Mouse (Mus musculus) lung, embryonic 16.5 days (tissue): ENCODE measurements around the gene Igdcc4. TPM values are rescaled to one million over a fixed set of nuclear protein-coding genes. Genes with fewer than 3 reads are reported as not detected.

ENCODE experiments used
- ATAC-seq: fragments of 200-750 bp; cut with Nextera tagmentation; 2 replicates; pipeline ENCODE4 v1.8.0; 2017; ENCODE audit warnings: low read depth, mild to moderate bottlenecking, moderate library complexity
- H3K27ac ChIP-seq: fragments of 300-500 bp; sonication (generic); 2 replicates; pipeline ENCODE4 v1.5.1; 2014; ENCODE audit warnings: mild to moderate bottlenecking, control low read depth, low read length
- H3K27me3 ChIP-seq: fragments of 300-500 bp; sonication (generic); 2 replicates; pipeline ENCODE4 v1.6.1; 2014; ENCODE audit warnings: low read depth, low read length, mixed read lengths; ENCODE audit not compliant: control insufficient read depth, insufficient read depth
- H3K36me3 ChIP-seq: fragments of 300-500 bp; sonication (generic); 2 replicates; pipeline ENCODE4 v1.6.1; 2014; ENCODE audit warnings: low read length; ENCODE audit not compliant: control insufficient read depth, insufficient read depth
- H3K4me1 ChIP-seq: fragments of 300-500 bp; sonication (generic); replicated peaks from 2 replicates; pipeline ENCODE4 v1.6.1; 2014; ENCODE audit warnings: low read length, mixed read lengths; ENCODE audit not compliant: control insufficient read depth, insufficient read depth
- H3K4me2 ChIP-seq: fragments of 300-500 bp; sonication (generic); 2 replicates; pipeline ENCODE4 v1.6.1; 2014; ENCODE audit warnings: low read depth, low read length, control low read depth
- H3K4me3 ChIP-seq: fragments of 300-500 bp; sonication (generic); 2 replicates; pipeline ENCODE4 v1.5.1; 2014; ENCODE audit warnings: mild to moderate bottlenecking, low read length, control low read depth
- H3K9ac ChIP-seq: fragments of 300-500 bp; sonication (generic); 2 replicates; pipeline ENCODE4 v1.6.1; 2014; ENCODE audit warnings: low read length, control low read depth
- H3K9me3 ChIP-seq: fragments of 300-500 bp; sonication (generic); 2 replicates; pipeline ENCODE4 v1.6.1; 2016; ENCODE audit warnings: low read length; ENCODE audit not compliant: control insufficient read depth
- WGBS: fragments of 180-500 bp; shearing (Covaris S2); extraction: QIAGEN DNeasy Blood & Tissue Kit; methylation state at CpG from one replicate; pipeline ENCODE4 v1.1.7; 2014; 5-methylcytosine and 5-hydroxymethylcytosine counted together
- polyA plus RNA-seq: library from polyadenylated mRNA; unstranded; fragments of >200 nt; fragmentation: Nextera tagmentation; extraction: Ambion mirVana; gene quantifications from 2 replicates; pipeline ENCODE4 v1.2.1, GENCODE M21; 2015

Igdcc4 gene
- polyA plus RNA-seq, 1 experiment from 2014 or later: 11.3 TPM

GRCm38 (mm10) chr9:65107893-65108292 is 6.6 kb downstream of the Igdcc4 start:
- H3K9ac ChIP-seq: no peak overlapping the region
- no peak overlapping the region for H3K4me3 ChIP-seq
- H3K27me3 ChIP-seq: no peaks in the 10 kb centered on the region
- no peak overlapping the region for H3K27ac ChIP-seq
- no peak overlapping the region for H3K4me2 ChIP-seq
- ATAC-seq: no peak
- WGBS: 58% methylated on average over 1 of the region's 1 CpGs
- no peaks in the 10 kb centered on the region for H3K36me3 ChIP-seq
- peaks cover 17% of the 10 kb centered on the region for H3K4me1 ChIP-seq
- no peaks in the 10 kb centered on the region for H3K9me3 ChIP-seq

GRCm38 (mm10) chr9:65109132-65110072 is 8.1 kb downstream of the Igdcc4 start:
- peak overlapping the region; percentile 63 for H3K9ac ChIP-seq
- peaks cover 16% of the 10 kb centered on the region for H3K4me1 ChIP-seq
- H3K4me3 ChIP-seq: peak overlapping the region; percentile 22
- H3K27ac ChIP-seq: peak overlapping the region; percentile 55
- no peaks in the 10 kb centered on the region for H3K27me3 ChIP-seq
- H3K4me2 ChIP-seq: peak overlapping the region; percentile 43
- no peaks in the 10 kb centered on the region for H3K9me3 ChIP-seq
- H3K36me3 ChIP-seq: no peaks in the 10 kb centered on the region
- WGBS: 23% methylated on average over 24 of the region's 24 CpGs
- ATAC-seq: peak; percentile 64; the same call in 1 of the 2 replicates

GRCm38 (mm10) chr9:65111698-65112097 is 10.4 kb downstream of the Igdcc4 start:
- Histone ChIP-seq H3K9me3 (no peaks in the 10 kb centered on the region), H3K27me3 (no peaks in the 10 kb centered on the region), H3K27ac (no peak overlapping the region), H3K4me1 (peaks cover 16% of the 10 kb centered on the region), H3K4me2 (no peak overlapping the region), H3K9ac (no peak overlapping the region), H3K4me3 (no peak overlapping the region), H3K36me3 (peaks cover 2% of the 10 kb centered on the region; the same call in 1 of the 2 replicates)
- ATAC-seq: no peak
- WGBS: 86% methylated on average over 5 of the region's 5 CpGs

- H3K4me1 ChIP-seq: peaks cover 8% of the 10 kb centered on the region
- WGBS: 83% methylated on average over 2 of the region's 2 CpGs
- H3K27ac ChIP-seq: no peak overlapping the region
- H3K4me2 ChIP-seq: no peak overlapping the region
- ATAC-seq: no peak
- H3K9ac ChIP-seq: no peak overlapping the region
- H3K4me3 ChIP-seq: no peak overlapping the region
- H3K9me3 ChIP-seq: no peaks in the 10 kb centered on the region
- H3K27me3 ChIP-seq: no peaks in the 10 kb centered on the region
- peaks cover 2% of the 10 kb centered on the region; the same call in 1 of the 2 replicates for H3K36me3 ChIP-seq
These were observed 12.4 kb downstream of the Igdcc4 start for GRCm38 (mm10) chr9:65113694-65114093.

GRCm38 (mm10) chr9:65115891-65116290 is 14.6 kb downstream of the Igdcc4 start:
- no peak overlapping the region for H3K4me3 ChIP-seq
- ATAC-seq: no peak
- no peak overlapping the region for H3K9ac ChIP-seq
- no peak overlapping the region for H3K4me2 ChIP-seq
- H3K27me3 ChIP-seq: no peaks in the 10 kb centered on the region
- no peaks in the 10 kb centered on the region for H3K4me1 ChIP-seq
- H3K27ac ChIP-seq: no peak overlapping the region
- H3K9me3 ChIP-seq: no peaks in the 10 kb centered on the region
- peaks cover 2% of the 10 kb centered on the region; the same call in 1 of the 2 replicates for H3K36me3 ChIP-seq
- WGBS: 75% methylated on average over 2 of the region's 2 CpGs

- no peak overlapping the region for H3K4me2 ChIP-seq
- WGBS: 40% methylated on average over 2 of the region's 2 CpGs
- ATAC-seq: no peak
- no peak overlapping the region for H3K27ac ChIP-seq
- no peak overlapping the region for H3K9ac ChIP-seq
- H3K9me3 ChIP-seq: no peaks in the 10 kb centered on the region
- H3K27me3 ChIP-seq: peaks cover 4% of the 10 kb centered on the region
- H3K4me1 ChIP-seq: no peaks in the 10 kb centered on the region
- peaks cover 2% of the 10 kb centered on the region; the same call in 1 of the 2 replicates for H3K36me3 ChIP-seq
- H3K4me3 ChIP-seq: no peak overlapping the region
These were observed 16.2 kb downstream of the Igdcc4 start for GRCm38 (mm10) chr9:65117516-65117915.

GRCm38 (mm10) chr9:65120935-65121334 is 19.6 kb downstream of the Igdcc4 start:
- H3K9ac ChIP-seq: no peak overlapping the region
- H3K27me3 ChIP-seq: peaks cover 10% of the 10 kb centered on the region
- peaks cover 5% of the 10 kb centered on the region; the same call in 1 of the 2 replicates for H3K4me1 ChIP-seq
- H3K36me3 ChIP-seq: no peaks in the 10 kb centered on the region
- H3K9me3 ChIP-seq: no peaks in the 10 kb centered on the region
- H3K27ac ChIP-seq: no peak overlapping the region
- 8% methylated on average over 3 of the region's 3 CpGs for WGBS
- peak; percentile 70 for ATAC-seq
- no peak overlapping the region for H3K4me3 ChIP-seq
- no peak overlapping the region for H3K4me2 ChIP-seq

GRCm38 (mm10) chr9:65122545-65122944 is 21.3 kb downstream of the Igdcc4 start:
- Histone ChIP-seq H3K27ac (no peak overlapping the region), H3K4me3 (no peak overlapping the region), H3K9ac (no peak overlapping the region), H3K36me3 (no peaks in the 10 kb centered on the region), H3K4me2 (0 out of 2 replicates have a peak overlapping the region, but pooled peaks have one; percentile 16), H3K9me3 (no peaks in the 10 kb centered on the region), H3K4me1 (peaks cover 5% of the 10 kb centered on the region; the same call in 1 of the 2 replicates), H3K27me3 (peaks cover 10% of the 10 kb centered on the region)
- ATAC-seq: 0 out of 2 replicates have a peak, but pooled peaks have one; percentile 46
- 25% methylated on average over 18 of the region's 18 CpGs for WGBS

GRCm38 (mm10) chr9:65123552-65124168 is 22.4 kb downstream of the Igdcc4 start:
- H3K4me3 ChIP-seq: peak overlapping the region; percentile 50
- WGBS: 10% methylated on average over 40 of the region's 48 CpGs
- H3K4me2 ChIP-seq: peak overlapping the region; percentile 90
- H3K9me3 ChIP-seq: no peaks in the 10 kb centered on the region
- ATAC-seq: peak; percentile 59
- no peak overlapping the region for H3K27ac ChIP-seq
- no peaks in the 10 kb centered on the region for H3K36me3 ChIP-seq
- H3K4me1 ChIP-seq: peaks cover 5% of the 10 kb centered on the region; the same call in 1 of the 2 replicates
- H3K27me3 ChIP-seq: peaks cover 10% of the 10 kb centered on the region
- H3K9ac ChIP-seq: peak overlapping the region; percentile 68
